Mouse (Mus musculus) hindbrain, embryonic 15.5 days (tissue): ENCODE measurements around the gene Tbkbp1. TPM values are rescaled to one million over a fixed set of nuclear protein-coding genes. Genes with fewer than 3 reads are reported as not detected.

Source experiments
- ATAC-seq: fragments of 200-750 bp; cut with Nextera tagmentation; 2 replicates; pipeline ENCODE4 v1.8.0; 2017; ENCODE audit warnings: low read depth, moderate number of reproducible peaks, moderate TSS enrichment; ENCODE audit not compliant: low FRiP score
- H3K27ac ChIP-seq: fragments of 300-500 bp; sonication (generic); replicated peaks from 2 replicates; pipeline ENCODE4 v1.5.1; 2015; ENCODE audit warnings: mild to moderate bottlenecking, inconsistent platforms
- H3K27me3 ChIP-seq: fragments of 300-500 bp; sonication (generic); 2 replicates; pipeline ENCODE4 v1.6.1; 2015; ENCODE audit warnings: control low read depth, inconsistent platforms
- H3K36me3 ChIP-seq: fragments of 300-500 bp; sonication (generic); 2 replicates; pipeline ENCODE4 v1.6.1; 2015; ENCODE audit warnings: control low read depth, inconsistent platforms
- H3K4me1 ChIP-seq: fragments of 300-500 bp; sonication (generic); replicated peaks from 2 replicates; pipeline ENCODE4 v1.6.1; 2015; ENCODE audit warnings: control low read depth, inconsistent platforms
- H3K4me2 ChIP-seq: fragments of 300-500 bp; sonication (generic); 2 replicates; pipeline ENCODE4 v1.6.1; 2015; ENCODE audit warnings: moderate library complexity, mild to moderate bottlenecking, inconsistent platforms
- H3K4me3 ChIP-seq: fragments of 300-500 bp; sonication (generic); 2 replicates; pipeline ENCODE4 v1.5.1; 2015; ENCODE audit warnings: mild to moderate bottlenecking, inconsistent platforms
- H3K9ac ChIP-seq: fragments of 300-500 bp; sonication (generic); 2 replicates; pipeline ENCODE4 v1.6.1; 2015; ENCODE audit warnings: inconsistent platforms
- H3K9me3 ChIP-seq: fragments of 300-500 bp; sonication (generic); 2 replicates; pipeline ENCODE4 v1.6.1; 2016; ENCODE audit warnings: control low read depth, inconsistent platforms
- whole genome bisulfite sequencing: fragments of 180-500 bp; shearing (Covaris S2); methylation state at CpG from one replicate; pipeline ENCODE4 v1.1.7; 2015; 5-methylcytosine and 5-hydroxymethylcytosine counted together
- polyA plus RNA-seq: library from polyadenylated mRNA; unstranded; fragments of >200 nt; fragmentation: Nextera tagmentation; extraction: Ambion mirVana; gene quantifications from 2 replicates; pipeline ENCODE4 v1.2.1, GENCODE M21; 2015

Gene Tbkbp1
- polyA plus RNA-seq, 1 experiment from 2014 or later: 11.1 TPM

DNA sequence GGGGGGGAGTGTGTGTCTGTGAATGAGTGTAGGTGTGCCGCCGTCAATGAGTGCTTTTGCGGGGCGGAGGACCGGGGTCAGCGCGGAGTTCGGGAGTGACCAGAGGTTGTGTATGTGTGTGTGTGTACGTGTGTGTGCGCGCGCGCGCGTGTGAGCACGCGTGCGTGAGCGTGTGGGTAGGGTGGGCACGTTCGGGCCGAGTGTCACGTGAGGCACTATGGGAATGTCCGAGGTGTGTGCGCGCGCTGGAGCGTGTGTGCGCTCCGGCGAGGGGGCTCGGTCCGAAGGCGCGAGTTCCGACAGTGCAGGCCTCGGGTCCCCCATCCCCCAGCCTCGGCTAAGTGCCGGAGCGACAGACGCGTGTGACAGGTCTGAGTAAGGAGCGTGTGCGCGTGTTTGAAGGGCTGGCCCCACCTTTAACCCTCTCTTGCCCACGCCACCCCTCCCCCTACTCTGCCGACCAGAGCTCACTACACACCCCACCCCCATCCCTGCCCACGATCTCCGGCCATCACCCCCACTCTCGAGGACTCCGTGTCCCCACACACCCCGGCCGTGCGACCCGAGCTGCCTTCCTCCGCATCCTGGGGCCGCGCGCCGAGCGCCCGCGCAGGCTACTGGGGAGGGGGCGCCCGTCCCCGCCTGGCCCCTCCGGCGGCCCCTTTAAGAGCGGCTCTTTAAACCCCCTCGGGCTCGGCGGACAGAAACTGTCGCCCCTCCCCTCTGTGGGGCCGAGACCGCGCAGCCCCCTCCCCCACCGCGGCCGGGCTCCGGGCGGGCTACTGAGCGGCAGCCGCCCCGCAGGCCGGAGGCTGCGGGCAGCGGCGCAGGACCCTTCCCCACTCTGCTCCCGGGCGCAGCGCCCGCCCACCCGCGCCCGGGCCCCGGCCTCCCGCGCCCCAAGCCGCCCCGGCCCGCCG is 624 bp downstream of the Tbkbp1 start:
- peaks cover 36% of the 10 kb centered on the region for H3K4me1 ChIP-seq
- ATAC-seq: peak; percentile 82
- H3K9me3 ChIP-seq: no peaks in the 10 kb centered on the region
- H3K27me3 ChIP-seq: no peaks in the 10 kb centered on the region
- H3K36me3 ChIP-seq: peaks cover 10% of the 10 kb centered on the region
- peak overlapping the region; percentile 89 for H3K9ac ChIP-seq
- WGBS: under 1% methylated on average over 74 of the region's 102 CpGs
- H3K4me3 ChIP-seq: peak overlapping the region; percentile 95
- H3K27ac ChIP-seq: peak overlapping the region; percentile 96
- H3K4me2 ChIP-seq: peak overlapping the region; percentile 85

DNA sequence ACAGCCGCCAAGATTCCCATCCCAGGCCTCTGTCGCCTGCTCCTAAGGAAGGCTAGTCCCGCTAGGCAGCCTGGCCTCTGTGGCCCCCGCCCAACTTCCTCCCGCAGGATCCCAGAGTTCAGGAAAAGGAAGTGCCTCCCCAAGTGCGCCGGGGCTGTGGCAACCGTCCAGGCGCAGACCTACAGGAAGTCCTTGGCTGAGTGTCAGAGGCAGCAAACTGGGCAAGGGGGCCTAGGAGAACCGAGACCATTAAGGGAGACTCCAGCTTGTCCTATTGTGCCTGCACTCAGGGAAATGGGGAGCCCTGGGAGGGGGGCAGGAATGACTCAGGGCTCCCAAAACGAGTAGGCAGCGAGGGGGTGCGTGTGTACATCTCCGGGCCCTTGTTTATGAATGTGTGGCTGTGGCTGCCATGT is 1.3 kb downstream of the Tbkbp1 start:
- peak overlapping the region; percentile 96 for H3K27ac ChIP-seq
- H3K4me1 ChIP-seq: peaks cover 36% of the 10 kb centered on the region

DNA sequence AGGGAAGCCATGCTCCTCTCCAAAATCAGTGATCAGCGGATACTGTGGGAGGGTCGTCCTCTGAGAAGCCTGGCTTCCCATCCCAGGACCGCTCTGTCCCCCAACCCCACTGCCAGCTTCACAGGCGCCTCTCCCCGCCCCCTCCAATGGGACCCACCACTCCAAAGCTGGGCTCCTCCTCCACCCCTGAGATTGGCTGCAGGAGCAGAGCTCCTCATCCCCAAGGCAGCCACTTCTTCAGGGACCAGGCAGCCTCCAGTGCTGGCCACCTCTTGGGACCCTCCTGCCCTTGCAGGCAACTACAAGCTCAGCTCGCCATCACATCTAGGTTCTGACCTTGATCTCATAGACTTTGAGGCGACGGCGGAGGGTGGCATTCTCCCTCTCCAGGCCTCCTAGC is 2.3 kb downstream of the Tbkbp1 start:
- 30% methylated on average over 7 of the region's 9 CpGs for WGBS
- H3K9ac ChIP-seq: no peak overlapping the region
- H3K9me3 ChIP-seq: no peaks in the 10 kb centered on the region
- peak overlapping the region; percentile 85 for H3K4me2 ChIP-seq
- peaks cover 36% of the 10 kb centered on the region for H3K4me1 ChIP-seq
- no peak for ATAC-seq
- peak overlapping the region; percentile 95 for H3K4me3 ChIP-seq
- peaks cover 5% of the 10 kb centered on the region for H3K36me3 ChIP-seq
- no peaks in the 10 kb centered on the region for H3K27me3 ChIP-seq
- peak overlapping the region; percentile 96; the same call in 1 of the 2 replicates for H3K27ac ChIP-seq

More for the DNA sequence above, 1.3 kb downstream of the Tbkbp1 start:
- peak overlapping the region; percentile 89 for H3K9ac ChIP-seq
- H3K4me2 ChIP-seq: peak overlapping the region; percentile 85
- peak overlapping the region; percentile 95 for H3K4me3 ChIP-seq
- no peaks in the 10 kb centered on the region for H3K9me3 ChIP-seq
- peaks cover 10% of the 10 kb centered on the region for H3K36me3 ChIP-seq
- H3K27me3 ChIP-seq: no peaks in the 10 kb centered on the region
- peak; percentile 32; the same call in 1 of the 2 replicates for ATAC-seq
- 3% methylated on average over 14 of the region's 14 CpGs for WGBS

DNA sequence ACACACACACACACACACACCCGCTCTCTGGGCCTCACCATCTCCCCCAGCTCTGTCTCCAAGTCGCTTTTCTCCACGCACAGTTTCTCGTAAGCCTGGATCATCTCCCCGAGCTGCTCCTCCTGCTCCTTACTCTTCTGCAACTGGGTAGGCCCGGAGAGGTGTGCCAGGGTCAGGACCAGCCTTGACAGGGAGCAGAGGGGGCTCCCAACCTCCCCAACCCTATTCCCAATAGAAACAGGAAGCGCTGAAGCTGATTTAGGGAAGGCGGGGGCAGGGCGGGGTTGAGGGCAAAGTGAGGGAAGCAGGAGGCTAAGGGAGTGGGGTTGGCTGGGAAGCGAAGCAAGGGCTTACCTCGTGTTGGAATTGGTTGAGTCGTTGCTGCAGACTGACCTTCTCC is 2.7 kb downstream of the Tbkbp1 start:
- Histone ChIP-seq H3K27me3 (no peaks in the 10 kb centered on the region), H3K4me2 (peak overlapping the region; percentile 85), H3K9me3 (no peaks in the 10 kb centered on the region), H3K4me1 (peaks cover 36% of the 10 kb centered on the region), H3K27ac (no peak overlapping the region), H3K9ac (no peak overlapping the region), H3K36me3 (peaks cover 5% of the 10 kb centered on the region), H3K4me3 (0 out of 2 replicates have a peak overlapping the region, but pooled peaks have one; percentile 95)
- 39% methylated on average over 12 of the region's 12 CpGs for WGBS
- ATAC-seq: no peak

DNA sequence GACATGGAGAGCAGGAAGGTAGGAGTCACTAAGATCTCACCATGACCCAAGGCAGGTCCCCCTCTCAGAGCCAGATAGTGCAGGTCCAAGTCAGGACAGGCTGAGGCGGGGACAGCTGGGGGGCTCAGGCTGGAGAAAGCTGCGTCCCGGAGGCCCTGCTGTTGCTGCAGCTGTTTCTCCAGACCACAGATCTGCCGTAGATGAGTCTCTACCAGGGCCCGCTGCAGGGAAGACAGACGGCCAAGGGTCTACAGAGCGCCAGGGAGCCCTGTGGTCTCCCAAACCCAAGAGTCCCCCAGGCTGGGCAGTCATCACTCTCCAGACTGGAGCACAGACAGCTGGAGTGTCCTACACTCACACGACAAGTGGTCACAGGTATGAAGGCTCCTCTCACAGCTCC is 4.0 kb downstream of the Tbkbp1 start:
- Histone ChIP-seq H3K9ac (no peak overlapping the region), H3K4me1 (peaks cover 28% of the 10 kb centered on the region), H3K27ac (no peak overlapping the region), H3K9me3 (no peaks in the 10 kb centered on the region), H3K36me3 (peaks cover 8% of the 10 kb centered on the region), H3K27me3 (no peaks in the 10 kb centered on the region), H3K4me3 (no peak overlapping the region), H3K4me2 (no peak overlapping the region)
- 76% methylated on average over 8 of the region's 8 CpGs for WGBS
- ATAC-seq: no peak

DNA sequence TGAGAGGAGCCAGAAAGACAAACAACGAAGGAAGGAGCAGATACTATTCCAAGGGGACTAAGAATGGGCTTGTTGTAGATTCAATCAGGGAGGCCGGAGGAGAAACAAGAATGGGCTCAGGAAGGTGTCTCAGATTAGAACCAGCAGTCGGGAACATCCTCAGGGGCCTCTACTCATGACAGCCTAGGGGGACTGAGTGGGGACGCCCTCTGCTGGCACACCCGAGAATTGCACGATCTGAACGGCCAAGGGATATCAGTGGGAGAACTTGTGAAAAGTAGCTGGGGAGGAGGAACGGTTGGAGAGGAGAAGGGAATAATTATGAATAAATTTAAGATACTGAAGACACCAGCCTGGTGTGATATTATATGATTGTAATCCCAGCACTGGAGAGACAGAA is 4.6 kb downstream of the Tbkbp1 start:
- Histone ChIP-seq H3K36me3 (peaks cover 11% of the 10 kb centered on the region), H3K4me2 (no peak overlapping the region), H3K27ac (no peak overlapping the region), H3K9ac (no peak overlapping the region), H3K27me3 (no peaks in the 10 kb centered on the region), H3K9me3 (no peaks in the 10 kb centered on the region), H3K4me3 (no peak overlapping the region), H3K4me1 (peaks cover 22% of the 10 kb centered on the region)
- WGBS: 8% methylated on average over 8 of the region's 8 CpGs
- no peak for ATAC-seq

DNA sequence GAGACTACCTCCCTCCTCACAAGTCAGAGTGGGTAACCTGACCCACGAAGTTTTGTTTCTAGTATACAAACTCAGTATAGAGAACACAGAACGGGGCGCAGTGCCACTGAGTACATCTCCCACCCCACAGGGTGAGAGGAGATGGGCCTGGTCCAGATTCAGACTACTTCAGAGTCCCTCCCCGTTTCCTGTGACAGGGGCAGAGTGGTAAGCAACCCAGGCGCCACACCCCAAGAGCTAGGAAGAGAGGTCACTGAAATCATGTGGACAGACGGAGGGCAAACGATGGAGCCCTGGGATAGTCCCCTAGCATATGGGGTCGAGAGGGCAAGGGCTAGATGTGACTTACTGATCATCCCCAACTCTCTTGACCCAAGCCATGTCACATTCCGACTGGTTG is 5.3 kb downstream of the Tbkbp1 start:
- no peaks in the 10 kb centered on the region for H3K27me3 ChIP-seq
- no peak overlapping the region for H3K4me2 ChIP-seq
- H3K36me3 ChIP-seq: peaks cover 11% of the 10 kb centered on the region
- no peaks in the 10 kb centered on the region for H3K9me3 ChIP-seq
- peaks cover 20% of the 10 kb centered on the region for H3K4me1 ChIP-seq
- no peak for ATAC-seq
- 85% methylated on average over 9 of the region's 9 CpGs for WGBS
- H3K9ac ChIP-seq: no peak overlapping the region
- H3K27ac ChIP-seq: no peak overlapping the region
- no peak overlapping the region for H3K4me3 ChIP-seq

DNA sequence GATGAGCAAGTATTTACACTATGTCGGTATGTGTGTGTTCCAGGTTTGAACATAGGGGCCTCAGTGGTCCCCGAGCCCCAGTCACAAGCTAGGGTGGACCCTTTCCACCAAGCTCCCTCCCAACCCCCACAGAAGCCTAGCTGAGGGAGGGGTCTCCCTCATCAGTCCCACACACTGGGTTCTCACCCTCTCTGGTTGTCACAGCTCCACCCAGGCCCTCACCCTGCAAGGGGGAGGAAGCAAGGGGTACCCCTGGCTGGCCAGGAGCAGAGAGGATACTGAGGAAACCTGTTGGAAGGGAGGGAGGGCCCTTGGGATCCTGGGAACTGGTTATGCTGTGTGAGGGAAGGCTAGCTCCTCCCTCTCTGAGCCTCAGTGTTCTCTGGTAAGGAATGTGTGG is 6.0 kb downstream of the Tbkbp1 start:
- Histone ChIP-seq H3K36me3 (peaks cover 11% of the 10 kb centered on the region), H3K9ac (no peak overlapping the region), H3K4me3 (no peak overlapping the region), H3K4me2 (no peak overlapping the region), H3K4me1 (peaks cover 20% of the 10 kb centered on the region), H3K27ac (no peak overlapping the region), H3K9me3 (no peaks in the 10 kb centered on the region), H3K27me3 (no peaks in the 10 kb centered on the region)
- WGBS: 77% methylated on average over 2 of the region's 2 CpGs
- no peak for ATAC-seq

DNA sequence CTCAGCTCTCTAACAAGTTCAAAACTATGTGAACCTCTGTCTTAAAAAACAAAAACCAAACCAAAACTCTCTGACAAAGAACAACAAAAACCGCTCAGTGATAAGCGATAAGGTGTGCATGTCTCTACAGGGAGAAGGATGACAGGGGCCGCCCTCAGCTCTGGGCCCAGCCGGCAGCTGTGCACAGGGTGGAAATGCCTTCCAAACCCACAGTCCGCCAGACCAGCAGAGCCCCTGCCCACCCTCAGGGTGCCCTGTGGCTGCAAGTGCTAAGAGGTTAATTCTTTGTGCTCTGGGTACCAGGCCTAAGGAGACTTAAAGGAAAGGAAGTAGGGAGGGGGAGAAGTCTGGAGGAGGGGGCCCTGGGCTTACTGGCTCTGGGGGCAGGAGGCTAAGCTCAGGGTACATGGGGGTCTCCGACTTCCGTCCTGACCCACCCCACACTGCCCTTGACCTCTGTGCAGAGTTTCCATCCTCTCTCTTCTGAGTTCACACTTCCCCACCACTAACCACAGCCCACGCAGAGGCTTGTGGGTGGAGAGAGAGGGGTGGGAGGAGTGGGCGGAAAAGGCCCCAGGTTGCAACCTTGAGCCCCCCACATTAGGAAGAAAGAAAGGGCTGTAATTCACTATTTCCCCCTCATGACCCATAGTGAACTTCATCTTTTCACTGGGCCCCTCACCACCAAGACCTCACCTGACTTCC is 7.9 kb downstream of the Tbkbp1 start:
- Histone ChIP-seq H3K9me3 (no peaks in the 10 kb centered on the region), H3K27me3 (no peaks in the 10 kb centered on the region), H3K4me2 (no peak overlapping the region), H3K9ac (no peak overlapping the region), H3K36me3 (peaks cover 11% of the 10 kb centered on the region), H3K4me1 (peaks cover 15% of the 10 kb centered on the region), H3K27ac (no peak overlapping the region), H3K4me3 (no peak overlapping the region)
- no peak for ATAC-seq
- 92% methylated on average over 9 of the region's 9 CpGs for WGBS

DNA sequence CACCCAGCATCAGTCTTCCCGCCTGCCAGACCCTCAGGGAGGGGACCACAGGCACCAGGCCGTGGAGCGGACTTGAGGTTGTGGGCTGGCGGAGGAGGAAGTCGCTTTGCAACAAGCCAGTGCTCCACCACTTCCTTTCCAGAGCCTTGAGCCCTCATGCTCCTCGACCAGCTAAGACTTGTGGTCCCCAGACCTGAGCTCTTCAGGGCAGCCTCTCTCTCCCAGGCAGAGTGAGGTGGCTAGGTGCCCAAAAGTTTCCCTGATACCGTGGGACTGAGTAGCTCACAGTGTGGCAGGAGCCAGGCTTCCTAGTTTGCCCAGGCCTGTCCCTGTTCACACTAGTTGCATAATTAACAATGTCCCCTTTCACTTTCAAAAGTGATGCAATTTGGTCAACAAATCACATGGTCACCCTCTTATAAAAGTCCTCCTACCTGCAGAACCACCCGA is 9.1 kb downstream of the Tbkbp1 start:
- Histone ChIP-seq H3K4me2 (no peak overlapping the region), H3K4me3 (no peak overlapping the region), H3K27ac (no peak overlapping the region), H3K9me3 (no peaks in the 10 kb centered on the region), H3K9ac (no peak overlapping the region), H3K27me3 (no peaks in the 10 kb centered on the region), H3K4me1 (peaks cover 23% of the 10 kb centered on the region), H3K36me3 (peaks cover 11% of the 10 kb centered on the region)
- WGBS: 81% methylated on average over 8 of the region's 8 CpGs
- no peak for ATAC-seq

DNA sequence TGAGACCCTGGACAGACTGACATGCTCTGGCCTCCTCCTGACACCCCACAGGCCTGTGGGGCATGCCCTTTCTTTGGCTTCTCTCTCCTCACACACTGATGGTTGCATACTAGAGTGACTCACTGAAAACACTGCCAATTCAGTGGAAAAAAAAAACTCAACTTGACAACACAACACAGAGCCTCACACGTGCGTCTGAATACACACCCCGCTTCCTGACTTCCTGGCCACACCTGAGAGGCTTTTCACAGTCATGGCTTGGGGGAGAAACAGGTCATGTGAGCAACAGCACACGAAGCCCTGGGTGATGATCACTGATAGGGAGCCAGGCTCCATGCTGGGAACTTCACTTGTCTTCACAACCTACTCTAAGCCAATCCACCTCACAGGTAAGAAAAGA is 10.5 kb downstream of the Tbkbp1 start:
- ATAC-seq: no peak
- Histone ChIP-seq H3K9ac (no peak overlapping the region), H3K9me3 (no peaks in the 10 kb centered on the region), H3K27ac (no peak overlapping the region), H3K4me2 (no peak overlapping the region), H3K4me3 (no peak overlapping the region), H3K27me3 (no peaks in the 10 kb centered on the region), H3K36me3 (peaks cover 11% of the 10 kb centered on the region), H3K4me1 (peaks cover 23% of the 10 kb centered on the region)
- WGBS: 82% methylated on average over 4 of the region's 4 CpGs

DNA sequence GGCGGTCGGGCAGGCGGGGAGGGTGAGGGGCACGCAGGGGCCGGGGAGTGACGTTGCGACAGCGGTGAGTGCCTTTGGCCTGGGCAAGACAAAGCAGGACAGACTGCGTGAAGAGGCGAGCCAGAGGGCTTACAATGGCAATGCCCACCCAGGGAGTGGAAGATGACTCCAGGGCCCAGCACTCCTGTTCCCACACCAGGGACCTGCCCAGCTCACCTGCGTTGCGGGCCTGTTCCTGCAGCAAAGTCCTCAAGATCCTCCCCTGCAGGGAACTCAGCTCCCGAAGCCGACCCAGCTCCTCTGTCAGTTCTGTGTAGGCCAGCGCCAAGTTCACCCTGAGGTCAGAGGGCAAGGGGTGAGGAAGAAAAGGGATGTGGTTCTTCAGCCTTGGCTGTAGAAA is 12.0 kb downstream of the Tbkbp1 start:
- H3K36me3 ChIP-seq: peaks cover 6% of the 10 kb centered on the region; the same call in 1 of the 2 replicates
- H3K4me3 ChIP-seq: peak overlapping the region; percentile 34
- 10% methylated on average over 15 of the region's 15 CpGs for WGBS
- H3K4me1 ChIP-seq: peaks cover 23% of the 10 kb centered on the region
- H3K27me3 ChIP-seq: no peaks in the 10 kb centered on the region
- no peak for ATAC-seq
- H3K9ac ChIP-seq: peak overlapping the region; percentile 50
- no peaks in the 10 kb centered on the region for H3K9me3 ChIP-seq
- peak overlapping the region; percentile 77 for H3K27ac ChIP-seq
- H3K4me2 ChIP-seq: peak overlapping the region; percentile 68
